Mouse (Mus musculus) stomach, embryonic 16.5 days (tissue): ENCODE results near the gene Tcf25. TPM values are rescaled to one million over a fixed set of nuclear protein-coding genes. Genes with fewer than 3 reads are reported as not detected.

Source experiments
- ATAC-seq: fragments of 200-750 bp; cut with Nextera tagmentation; 2 replicates; pipeline ENCODE4 v1.8.0; 2017; ENCODE audit warnings: moderate number of reproducible peaks, moderate TSS enrichment; ENCODE audit not compliant: insufficient read depth, low FRiP score
- H3K27ac ChIP-seq: fragments of 300-500 bp; sonication (generic); 2 replicates; pipeline ENCODE4 v1.5.1; 2014; ENCODE audit warnings: low read length
- H3K27me3 ChIP-seq: fragments of 300-500 bp; sonication (generic); 2 replicates; pipeline ENCODE4 v1.6.1; 2014; ENCODE audit warnings: low read length, control low read depth, mixed read lengths; ENCODE audit not compliant: control insufficient read depth, insufficient read depth
- H3K36me3 ChIP-seq: fragments of 300-500 bp; sonication (generic); 2 replicates; pipeline ENCODE4 v1.6.1; 2014; ENCODE audit warnings: low read length; ENCODE audit not compliant: control insufficient read depth, insufficient read depth
- H3K4me1 ChIP-seq: fragments of 300-500 bp; sonication (generic); 2 replicates; pipeline ENCODE4 v1.6.1; 2014; ENCODE audit warnings: low read length, control low read depth, mixed read lengths; ENCODE audit not compliant: control insufficient read depth, insufficient read depth
- H3K4me2 ChIP-seq: fragments of 300-500 bp; sonication (generic); 2 replicates; pipeline ENCODE4 v1.6.1; 2014; ENCODE audit warnings: low read depth, low read length, mixed read lengths
- H3K4me3 ChIP-seq: fragments of 300-500 bp; sonication (generic); replicated peaks from 2 replicates; pipeline ENCODE4 v1.5.1; 2014; ENCODE audit warnings: mild to moderate bottlenecking, low read length
- H3K9ac ChIP-seq: fragments of 300-500 bp; sonication (generic); 2 replicates; pipeline ENCODE4 v1.6.1; 2014; ENCODE audit warnings: low read length
- H3K9me3 ChIP-seq: fragments of 300-500 bp; sonication (generic); replicated peaks from 2 replicates; pipeline ENCODE4 v1.6.1; 2016; ENCODE audit warnings: low read length, control low read depth; ENCODE audit not compliant: control insufficient read depth
- WGBS: fragments of 180-500 bp; shearing (Covaris S2); extraction: QIAGEN DNeasy Blood & Tissue Kit; methylation state at CpG from one replicate; pipeline ENCODE4 v1.1.7; 2014; 5-methylcytosine and 5-hydroxymethylcytosine counted together
- polyA plus RNA-seq: library from polyadenylated mRNA; unstranded; fragments of >200 nt; fragmentation: Nextera tagmentation; extraction: Ambion mirVana; gene quantifications from 2 replicates; pipeline ENCODE4 v1.2.1, GENCODE M21; 2015

Gene Tcf25
- polyA plus RNA-seq, 1 experiment from 2014 or later, result 177 TPM

- 86% methylated on average over 4 of the region's 4 CpGs for WGBS
- H3K27me3 ChIP-seq, result no peaks in the 10 kb centered on the region
- no peak overlapping the region for H3K4me2 ChIP-seq
- no peak overlapping the region for H3K9ac ChIP-seq
- no peaks in the 10 kb centered on the region; the same call in 1 of the 2 replicates for H3K4me1 ChIP-seq
- H3K4me3 ChIP-seq, result no peak overlapping the region
- H3K27ac ChIP-seq, result no peak overlapping the region
- H3K9me3 ChIP-seq, result no peaks in the 10 kb centered on the region
- H3K36me3 ChIP-seq, result no peaks in the 10 kb centered on the region
- no peak for ATAC-seq
Observed at GRCm38 (mm10) chr8:123419711-123420110, 46.2 kb downstream of the Tcf25 start.

GRCm38 (mm10) chr8:123420525-123421281 lies 47.1 kb downstream of the Tcf25 start:
- H3K36me3 ChIP-seq, result no peaks in the 10 kb centered on the region
- no peak overlapping the region for H3K4me3 ChIP-seq
- no peak for ATAC-seq
- H3K4me2 ChIP-seq, result no peak overlapping the region
- no peaks in the 10 kb centered on the region for H3K9me3 ChIP-seq
- WGBS, result 90% methylated on average over 34 of the region's 34 CpGs
- H3K4me1 ChIP-seq, result no peaks in the 10 kb centered on the region; the same call in 1 of the 2 replicates
- H3K9ac ChIP-seq, result no peak overlapping the region
- H3K27ac ChIP-seq, result no peak overlapping the region
- H3K27me3 ChIP-seq, result no peaks in the 10 kb centered on the region

GRCm38 (mm10) chr8:123421325-123421724 lies 47.8 kb downstream of the Tcf25 start:
- Histone ChIP-seq H3K4me2 (no peak overlapping the region), H3K27me3 (no peaks in the 10 kb centered on the region), H3K27ac (no peak overlapping the region), H3K9ac (no peak overlapping the region), H3K4me1 (no peaks in the 10 kb centered on the region; the same call in 1 of the 2 replicates), H3K36me3 (no peaks in the 10 kb centered on the region), H3K4me3 (no peak overlapping the region), H3K9me3 (peaks cover under 1% of the 10 kb centered on the region; the same call in 1 of the 2 replicates)
- WGBS, result 87% methylated on average over 19 of the region's 19 CpGs
- ATAC-seq, result no peak

DNA sequence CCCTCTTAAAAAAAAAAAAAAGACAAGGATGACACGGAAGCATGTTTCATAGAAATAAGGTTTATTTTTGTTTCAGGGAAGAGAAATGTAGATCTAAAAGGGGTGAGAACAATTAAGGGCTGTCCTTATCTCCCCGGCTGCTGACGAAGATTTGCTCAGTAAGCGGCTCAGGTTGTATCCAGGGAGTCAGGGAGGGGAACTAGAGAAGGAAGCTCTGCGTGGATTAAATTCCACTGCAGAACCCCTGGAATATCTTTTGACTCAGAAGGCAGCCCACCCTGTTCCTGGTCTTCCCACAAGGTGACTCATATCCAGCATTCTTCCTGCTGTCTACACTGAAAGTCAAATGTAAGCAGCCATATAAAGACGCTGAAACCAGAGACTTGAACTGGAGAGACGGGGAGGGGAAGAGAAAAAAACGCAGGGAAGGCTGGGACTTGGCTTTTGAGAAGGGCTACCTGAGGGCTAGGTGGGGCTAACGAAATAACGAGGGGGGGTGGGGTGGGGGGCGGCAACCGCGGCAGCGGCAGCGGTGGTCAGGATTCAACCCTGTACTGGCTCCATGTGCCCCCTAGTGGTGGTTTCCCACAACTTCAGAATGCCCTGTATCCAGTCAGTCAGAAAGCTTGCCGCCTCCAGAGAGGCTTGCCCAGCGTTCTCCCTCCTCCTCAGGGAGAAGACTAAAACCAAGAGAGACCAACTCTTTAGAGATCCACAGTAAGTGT lies 48.7 kb downstream of the Tcf25 start:
- peak overlapping the region; percentile 47 for H3K4me2 ChIP-seq
- peak overlapping the region; percentile 33 for H3K4me3 ChIP-seq
- H3K9ac ChIP-seq, result peak overlapping the region; percentile 35; the same call in 1 of the 2 replicates
- H3K9me3 ChIP-seq, result peaks cover 9% of the 10 kb centered on the region
- H3K4me1 ChIP-seq, result no peaks in the 10 kb centered on the region; the same call in 1 of the 2 replicates
- WGBS, result 9% methylated on average over 17 of the region's 17 CpGs
- H3K27me3 ChIP-seq, result no peaks in the 10 kb centered on the region
- 0 out of 2 replicates have a peak, but pooled peaks have one; percentile 53 for ATAC-seq
- H3K27ac ChIP-seq, result no peak overlapping the region
- H3K36me3 ChIP-seq, result no peaks in the 10 kb centered on the region

- Histone ChIP-seq H3K4me3 (no peak overlapping the region), H3K9me3 (peaks cover 15% of the 10 kb centered on the region), H3K27ac (no peak overlapping the region), H3K9ac (no peak overlapping the region), H3K4me1 (no peaks in the 10 kb centered on the region; the same call in 1 of the 2 replicates), H3K27me3 (no peaks in the 10 kb centered on the region), H3K4me2 (peak overlapping the region; percentile 47; the same call in 1 of the 2 replicates), H3K36me3 (no peaks in the 10 kb centered on the region; the same call in 1 of the 2 replicates)
- 0 out of 2 replicates have a peak, but pooled peaks have one; percentile 10 for ATAC-seq
- 10% methylated on average over 3 of the region's 3 CpGs for WGBS
Observed at GRCm38 (mm10) chr8:123422781-123423159, 49.2 kb downstream of the Tcf25 start.

DNA sequence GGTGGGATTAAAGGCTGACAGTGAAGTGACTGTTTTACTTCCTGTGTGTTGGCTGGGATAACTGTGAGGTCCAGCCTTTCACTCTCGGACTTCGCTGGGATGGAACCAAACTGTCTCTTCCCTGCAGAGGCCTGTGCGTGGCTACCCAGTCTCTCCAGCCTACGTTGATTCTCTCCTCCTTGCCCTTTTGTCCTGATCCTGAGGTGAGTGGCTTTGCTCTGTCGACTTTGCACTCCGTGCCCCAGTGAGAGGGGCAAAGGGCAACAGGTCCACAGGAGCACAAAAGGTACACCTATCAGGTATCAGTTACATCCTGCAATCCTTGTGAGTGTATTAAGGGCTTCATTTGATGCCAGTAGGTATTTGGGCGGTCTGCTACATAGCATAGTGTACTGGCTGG lies 49.9 kb downstream of the Tcf25 start, which contains the start of gene Def8:
Gene Def8 (plus strand): TSS at position 87 of the 400 bp plus-strand sequence.
- ATAC-seq, result no peak
- H3K9me3 ChIP-seq, result peaks cover 22% of the 10 kb centered on the region
- WGBS, result 65% methylated on average over 7 of the region's 7 CpGs
- H3K4me3 ChIP-seq, result peak within 1 kb of the TSS; percentile 33
- no peaks in the 10 kb centered on the region; the same call in 1 of the 2 replicates for H3K4me1 ChIP-seq
- H3K4me2 ChIP-seq, result peak within 1 kb of the TSS; percentile 47
- no peaks in the 10 kb centered on the region; the same call in 1 of the 2 replicates for H3K36me3 ChIP-seq
- no peak within 1 kb of the TSS for H3K27ac ChIP-seq
- peak within 1 kb of the TSS; percentile 35; the same call in 1 of the 2 replicates for H3K9ac ChIP-seq
- no peaks in the 10 kb centered on the region for H3K27me3 ChIP-seq

GRCm38 (mm10) chr8:123426511-123427509 lies 53.3 kb downstream of the Tcf25 start:
- H3K4me2 ChIP-seq, result no peak overlapping the region
- H3K27me3 ChIP-seq, result no peaks in the 10 kb centered on the region
- no peak for ATAC-seq
- H3K4me1 ChIP-seq, result no peaks in the 10 kb centered on the region; the same call in 1 of the 2 replicates
- H3K9me3 ChIP-seq, result peaks cover 34% of the 10 kb centered on the region
- H3K9ac ChIP-seq, result no peak overlapping the region
- no peak overlapping the region for H3K4me3 ChIP-seq
- no peak overlapping the region for H3K27ac ChIP-seq
- H3K36me3 ChIP-seq, result no peaks in the 10 kb centered on the region; the same call in 1 of the 2 replicates
- 95% methylated on average over 27 of the region's 27 CpGs for WGBS

- H3K9me3 ChIP-seq, result peaks cover 39% of the 10 kb centered on the region
- 95% methylated on average over 24 of the region's 24 CpGs for WGBS
Observed at GRCm38 (mm10) chr8:123427639-123428275, 54.2 kb downstream of the Tcf25 start.

More at GRCm38 (mm10) chr8:123427639-123428275, 54.2 kb downstream of the Tcf25 start:
- Histone ChIP-seq H3K27me3 (no peaks in the 10 kb centered on the region), H3K4me3 (no peak overlapping the region), H3K9ac (no peak overlapping the region), H3K36me3 (no peaks in the 10 kb centered on the region; the same call in 1 of the 2 replicates), H3K4me1 (no peaks in the 10 kb centered on the region), H3K4me2 (no peak overlapping the region), H3K27ac (no peak overlapping the region)
- ATAC-seq, result no peak
